21 mouse cellular contexts compared by ENCODE assay signal in genomic region chr17:79934370-79934769, GRCm38 (mm10). TPM values are rescaled to one million over a fixed set of nuclear protein-coding genes. Genes with fewer than 3 reads are reported as not detected.
DNase-seq lines count a peak whose midpoint lies in the region; ATAC-seq lines count a peak whose summit lies in the region.
"Had no signal": no experiment of that assay in that cellular context is flagged by ENCODE, and none has a peak within 500 bp of the region (broad histone marks: within the 10 kb centered on the region; RNA-seq: fewer than 3 reads in every experiment).

No protein-coding gene starts in this region.

- H3K9me3 ChIP-seq in liver, embryonic 12.5 days (replicated peaks): no peaks in the 10 kb centered on the region
- H3K9me3 ChIP-seq: embryonic facial prominence, embryonic 13.5 days; heart, embryonic 10.5 days; heart, embryonic 15.5 days; hindbrain, embryonic 10.5 days had no signal

- 0 out of 2 replicates have a peak, but pooled peaks cover 5% of the 10 kb centered on the region for H3K27me3 ChIP-seq in liver, embryonic 12.5 days (replicated peaks)
- H3K27me3 ChIP-seq: embryonic facial prominence, embryonic 13.5 days; heart, embryonic 15.5 days had no signal

- ATAC-seq in granulocyte monocyte progenitor cell, adult 5-6 weeks (replicated peaks; ENCODE audit: poor library complexity, severe bottlenecking): peak; percentile 53
- 0 out of 2 replicates have a peak, but pooled peaks have one; percentile 63 for ATAC-seq in megakaryocyte-erythroid progenitor cell, adult 5-6 weeks (replicated peaks; ENCODE audit: low FRiP score, low TSS enrichment, poor library complexity, severe bottlenecking)
- ATAC-seq in frontal cortex, adult (ENCODE audit: low TSS enrichment): no peak
- no peak for ATAC-seq in liver, embryonic 12.5 days
- ATAC-seq: forebrain, embryonic 14.5 days; intestine, embryonic 16.5 days; Patski had no signal

- H3K36me3 ChIP-seq in liver, embryonic 12.5 days: no peaks in the 10 kb centered on the region
- H3K36me3 ChIP-seq: embryonic facial prominence, embryonic 13.5 days; heart, embryonic 10.5 days; heart, embryonic 15.5 days; hindbrain, embryonic 10.5 days had no signal

- no peak overlapping the region for H3K9ac ChIP-seq in liver, embryonic 12.5 days
- H3K9ac ChIP-seq: embryonic facial prominence, embryonic 13.5 days; heart, embryonic 15.5 days; hindbrain, embryonic 14.5 days had no signal

- no peak overlapping the region for H3K27ac ChIP-seq in liver, embryonic 12.5 days
- H3K27ac ChIP-seq: embryonic facial prominence, embryonic 13.5 days; heart, embryonic 10.5 days; heart, embryonic 15.5 days; hindbrain, embryonic 10.5 days; hindbrain, embryonic 14.5 days had no signal

- no peak overlapping the region for H3K4me2 ChIP-seq in liver, embryonic 12.5 days
- H3K4me2 ChIP-seq: embryonic facial prominence, embryonic 13.5 days; heart, embryonic 15.5 days; hindbrain, embryonic 14.5 days had no signal

- WGBS in liver, embryonic 12.5 days (ENCODE audit: insufficient replicate concordance): 76% methylated on average over 15 of the region's 15 CpGs

- no peak overlapping the region for H3K4me3 ChIP-seq in liver, embryonic 12.5 days
- H3K4me3 ChIP-seq: embryonic facial prominence, embryonic 13.5 days; heart, embryonic 10.5 days; heart, embryonic 15.5 days; hindbrain, embryonic 10.5 days had no signal

- H3K4me1 ChIP-seq in liver, embryonic 12.5 days: peaks cover 16% of the 10 kb centered on the region
- H3K4me1 ChIP-seq: heart, embryonic 10.5 days; heart, embryonic 15.5 days; hindbrain, embryonic 10.5 days had no signal

- DNase-seq in R1 (ENCODE audit: low read depth, low spot score): peak; percentile 31
- DNase-seq in ovary, adult 18-20 months (ENCODE audit: low spot score): no peak
- DNase-seq: adrenal gland, adult 2 months; adrenal gland, postnatal 25 days; cerebellum, adult 18-20 months; cerebellum, postnatal 10 days; gastrocnemius, postnatal 36 days; heart, adult 18-20 months; heart, postnatal 14 days had no signal

RNA-seq across cellular contexts. Expression of gene Atl2, which starts 38.4 kb away (rescaled TPM):
- 25.1 and 25.4 TPM in 2 replicates for total RNA-seq in granulocyte monocyte progenitor cell, adult 5-6 weeks (2014; fragmentation: Nextera tagmentation)
- total RNA-seq in granulocyte monocyte progenitor cell, adult 5-6 weeks (2017): 33.5 and 40.1 TPM in 2 replicates
- total RNA-seq in megakaryocyte-erythroid progenitor cell, adult 5-6 weeks (2014; fragmentation: Nextera tagmentation): 35.4 and 52.2 TPM in 2 replicates
- 41.9 and 50.5 TPM in 2 replicates for total RNA-seq in megakaryocyte-erythroid progenitor cell, adult 5-6 weeks (2017)
- polyA plus RNA-seq in liver, embryonic 12.5 days (2016; fragmentation: Nextera tagmentation; extraction: Ambion mirVana): 42.0 and 42.1 TPM in 2 replicates

Comparison
In these comparisons a context has a peak if more than half of its experiments do, and no peak if none do; other contexts are left out.
1. ATAC-seq: peak in granulocyte monocyte progenitor cell, adult 5-6 weeks (single experiment) and megakaryocyte-erythroid progenitor cell, adult 5-6 weeks (single experiment); none in frontal cortex, adult (single experiment) and liver, embryonic 12.5 days (single experiment).